8 mouse cellular contexts compared by ENCODE assay signal in the genomic region with DNA sequence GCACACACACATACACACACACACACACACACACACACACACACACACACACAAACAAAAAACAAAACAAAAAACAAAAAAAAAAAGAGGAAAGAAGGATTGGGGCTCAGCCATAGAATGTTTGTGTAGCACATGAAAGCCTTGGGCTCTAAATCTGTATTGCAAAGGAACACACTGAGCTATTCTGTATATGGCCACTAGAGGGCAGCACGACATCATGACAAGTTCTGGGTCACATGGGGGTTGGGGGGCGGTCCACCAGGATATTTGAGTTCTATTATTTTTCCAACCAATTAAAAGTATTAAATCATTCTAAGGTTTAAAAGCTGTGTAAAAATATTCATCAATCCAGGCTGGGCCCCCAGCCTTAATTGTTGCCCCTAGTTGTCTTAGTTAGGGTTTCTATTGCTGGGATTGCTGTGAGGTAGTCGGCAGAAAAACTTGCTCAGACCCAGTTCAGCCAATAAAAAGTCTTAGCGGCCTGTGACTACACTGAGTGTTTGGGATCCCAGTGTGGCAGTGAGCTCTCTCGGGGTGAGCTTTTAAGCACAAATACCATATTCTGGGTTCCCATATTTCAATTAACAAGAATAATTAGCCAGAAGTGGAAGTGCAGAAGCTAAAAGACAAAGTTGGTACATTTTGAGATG. TPM values are rescaled to one million over a fixed set of nuclear protein-coding genes. Genes with fewer than 3 reads are reported as not detected.
A peak's percentile ranks its signal among the peaks of the same experiment; 100 is the strongest.
DNase-seq lines count a peak whose midpoint lies in the region; ATAC-seq lines count a peak whose summit lies in the region.

No protein-coding gene starts in this region.

- H3K4me2 ChIP-seq in midbrain, embryonic 11.5 days, result no peak overlapping the region

- 31% methylated on average over 5 of the region's 5 CpGs for WGBS in midbrain, embryonic 11.5 days

- H3K9me3 ChIP-seq in midbrain, embryonic 11.5 days (ENCODE audit: control insufficient read depth, low read length), result no peaks in the 10 kb centered on the region

- H3K4me3 ChIP-seq in midbrain, embryonic 11.5 days (ENCODE audit: low read depth, low read length), result no peak overlapping the region

- no peaks in the 10 kb centered on the region for H3K36me3 ChIP-seq in midbrain, embryonic 11.5 days (ENCODE audit: control insufficient read depth, insufficient read depth, low read length)

- H3K9ac ChIP-seq in midbrain, embryonic 11.5 days (ENCODE audit: low read length), result no peak overlapping the region

- peak; percentile 59; the same call in 1 of the 2 replicates for ATAC-seq in midbrain, embryonic 11.5 days (ENCODE audit: low FRiP score)

- no peak overlapping the region for H3K27ac ChIP-seq in midbrain, embryonic 11.5 days (ENCODE audit: low read depth, low read length)

- H3K27me3 ChIP-seq in midbrain, embryonic 11.5 days (ENCODE audit: control insufficient read depth, insufficient read depth, low read length), result no peaks in the 10 kb centered on the region

- H3K4me1 ChIP-seq in midbrain, embryonic 11.5 days (ENCODE audit: control insufficient read depth, insufficient read depth, low read length), result no peaks in the 10 kb centered on the region

- DNase-seq in cerebellum, adult 18-20 months, result peak; percentile 31 to 36
- DNase-seq in cerebellum, adult 11-12 months, result no peak
- peak; percentile 81 to 84 for DNase-seq in cerebellum, postnatal 10 days
- peak; percentile 18 to 64 for DNase-seq in frontal cortex, postnatal 10 days (ENCODE audit: low spot score in 2 of 2)
- DNase-seq in induced T-regulatory cell, adult 2 months (ENCODE audit: low read depth), result peak; percentile 71
- peak; percentile 20 to 81 for DNase-seq in left cerebral cortex, adult 9 months (ENCODE audit: low spot score in 2 of 2)
- DNase-seq in midbrain, embryonic 11.5 days (ENCODE audit: low spot score, missing footprints), result peak; percentile 97
- peak; percentile 7 for DNase-seq in spleen, adult 12 weeks (ENCODE audit: low spot score)

RNA-seq across cellular contexts. Expression of a gene that starts 16.0 kb away (rescaled TPM):
- 4.0 and 5.3 TPM in 2 replicates for polyA plus RNA-seq in midbrain, embryonic 11.5 days (2014; fragmentation: Nextera tagmentation; extraction: Ambion mirVana)
